Mouse (Mus musculus): Measurements from ENCODE around the gene Hmcn1.

GRCm38 (mm10) chr1:150546463-150546862, 446.8 kb downstream of the Hmcn1 start:
- TF ChIP-seq CTCF (IDR thresholded peaks at IDR 0.05; ENCODE audit: borderline replicate concordance, insufficient read depth, low read depth, low read length) (no peak), POLR2A (IDR thresholded peaks at IDR 0.05; ENCODE audit: borderline replicate concordance, insufficient read depth, low read length) (no peak)
